Comparison of ENCODE assay signal across 22 mouse cellular contexts in genomic region chr6:49298286-49298685, GRCm38 (mm10).
"Had no signal": no experiment of that assay in that cellular context is flagged by ENCODE, and none has a peak within 500 bp of the region (broad histone marks: within the 10 kb centered on the region; RNA-seq: fewer than 3 reads in every experiment).

No protein-coding gene starts in this region.

- H3K4me1 ChIP-seq: heart, embryonic 13.5 days; heart, embryonic 15.5 days; intestine, embryonic 15.5 days; limb, embryonic 10.5 days; limb, embryonic 12.5 days; liver, embryonic 12.5 days had no signal

- H3K9ac ChIP-seq: heart, embryonic 13.5 days; heart, embryonic 15.5 days; hindbrain, embryonic 14.5 days; intestine, embryonic 15.5 days; limb, embryonic 12.5 days; liver, embryonic 12.5 days; liver, embryonic 14.5 days had no signal

- H3K36me3 ChIP-seq: heart, embryonic 13.5 days; heart, embryonic 15.5 days; intestine, embryonic 15.5 days; limb, embryonic 10.5 days; limb, embryonic 12.5 days; liver, embryonic 12.5 days had no signal

- H3K4me3 ChIP-seq: heart, embryonic 13.5 days; heart, embryonic 15.5 days; intestine, embryonic 15.5 days; layer of hippocampus, adult 2 months; limb, embryonic 10.5 days; limb, embryonic 12.5 days; liver, embryonic 12.5 days had no signal

- H3K27ac ChIP-seq: heart, embryonic 13.5 days; heart, embryonic 15.5 days; hindbrain, embryonic 14.5 days; intestine, embryonic 15.5 days; layer of hippocampus, adult 2 months; limb, embryonic 10.5 days; limb, embryonic 12.5 days; liver, embryonic 12.5 days; liver, embryonic 14.5 days had no signal

- DNase-seq: gastrocnemius, postnatal 14 days; gastrocnemius, postnatal 36 days; heart, adult 18-20 months; heart, postnatal 14 days; heart, postnatal 36 days; kidney, adult 18-20 months; kidney, adult 8-10 months; kidney, postnatal 10 days; kidney, postnatal 25 days; kidney, postnatal 4 days; layer of hippocampus, adult 9-11 months; layer of hippocampus, postnatal 36 days; lung, adult 18-20 months had no signal

- H3K27me3 ChIP-seq: heart, embryonic 13.5 days; heart, embryonic 15.5 days; intestine, embryonic 15.5 days; limb, embryonic 12.5 days; liver, embryonic 12.5 days had no signal
